Mouse (Mus musculus) lung, embryonic 16.5 days (tissue): ENCODE results near the gene B4galnt4. TPM values are rescaled to one million over a fixed set of nuclear protein-coding genes. Genes with fewer than 3 reads are reported as not detected.

Experiments
- ATAC-seq: fragments of 200-750 bp; cut with Nextera tagmentation; 2 replicates; pipeline ENCODE4 v1.8.0; 2017; ENCODE audit warnings: low read depth, mild to moderate bottlenecking, moderate library complexity
- H3K27ac ChIP-seq: fragments of 300-500 bp; sonication (generic); 2 replicates; pipeline ENCODE4 v1.5.1; 2014; ENCODE audit warnings: mild to moderate bottlenecking, control low read depth, low read length
- H3K27me3 ChIP-seq: fragments of 300-500 bp; sonication (generic); 2 replicates; pipeline ENCODE4 v1.6.1; 2014; ENCODE audit warnings: low read depth, low read length, mixed read lengths; ENCODE audit not compliant: control insufficient read depth, insufficient read depth
- H3K36me3 ChIP-seq: fragments of 300-500 bp; sonication (generic); 2 replicates; pipeline ENCODE4 v1.6.1; 2014; ENCODE audit warnings: low read length; ENCODE audit not compliant: control insufficient read depth, insufficient read depth
- H3K4me1 ChIP-seq: fragments of 300-500 bp; sonication (generic); replicated peaks from 2 replicates; pipeline ENCODE4 v1.6.1; 2014; ENCODE audit warnings: low read length, mixed read lengths; ENCODE audit not compliant: control insufficient read depth, insufficient read depth
- H3K4me2 ChIP-seq: fragments of 300-500 bp; sonication (generic); 2 replicates; pipeline ENCODE4 v1.6.1; 2014; ENCODE audit warnings: low read depth, low read length, control low read depth
- H3K4me3 ChIP-seq: fragments of 300-500 bp; sonication (generic); 2 replicates; pipeline ENCODE4 v1.5.1; 2014; ENCODE audit warnings: mild to moderate bottlenecking, low read length, control low read depth
- H3K9ac ChIP-seq: fragments of 300-500 bp; sonication (generic); 2 replicates; pipeline ENCODE4 v1.6.1; 2014; ENCODE audit warnings: low read length, control low read depth
- H3K9me3 ChIP-seq: fragments of 300-500 bp; sonication (generic); 2 replicates; pipeline ENCODE4 v1.6.1; 2016; ENCODE audit warnings: low read length; ENCODE audit not compliant: control insufficient read depth
- WGBS: fragments of 180-500 bp; shearing (Covaris S2); extraction: QIAGEN DNeasy Blood & Tissue Kit; methylation state at CpG from one replicate; pipeline ENCODE4 v1.1.7; 2014; 5-methylcytosine and 5-hydroxymethylcytosine counted together
- polyA plus RNA-seq: library from polyadenylated mRNA; unstranded; fragments of >200 nt; fragmentation: Nextera tagmentation; extraction: Ambion mirVana; gene quantifications from 2 replicates; pipeline ENCODE4 v1.2.1, GENCODE M21; 2015

The B4galnt4 gene
- polyA plus RNA-seq, 1 experiment from 2014 or later: 3.8 TPM

DNA sequence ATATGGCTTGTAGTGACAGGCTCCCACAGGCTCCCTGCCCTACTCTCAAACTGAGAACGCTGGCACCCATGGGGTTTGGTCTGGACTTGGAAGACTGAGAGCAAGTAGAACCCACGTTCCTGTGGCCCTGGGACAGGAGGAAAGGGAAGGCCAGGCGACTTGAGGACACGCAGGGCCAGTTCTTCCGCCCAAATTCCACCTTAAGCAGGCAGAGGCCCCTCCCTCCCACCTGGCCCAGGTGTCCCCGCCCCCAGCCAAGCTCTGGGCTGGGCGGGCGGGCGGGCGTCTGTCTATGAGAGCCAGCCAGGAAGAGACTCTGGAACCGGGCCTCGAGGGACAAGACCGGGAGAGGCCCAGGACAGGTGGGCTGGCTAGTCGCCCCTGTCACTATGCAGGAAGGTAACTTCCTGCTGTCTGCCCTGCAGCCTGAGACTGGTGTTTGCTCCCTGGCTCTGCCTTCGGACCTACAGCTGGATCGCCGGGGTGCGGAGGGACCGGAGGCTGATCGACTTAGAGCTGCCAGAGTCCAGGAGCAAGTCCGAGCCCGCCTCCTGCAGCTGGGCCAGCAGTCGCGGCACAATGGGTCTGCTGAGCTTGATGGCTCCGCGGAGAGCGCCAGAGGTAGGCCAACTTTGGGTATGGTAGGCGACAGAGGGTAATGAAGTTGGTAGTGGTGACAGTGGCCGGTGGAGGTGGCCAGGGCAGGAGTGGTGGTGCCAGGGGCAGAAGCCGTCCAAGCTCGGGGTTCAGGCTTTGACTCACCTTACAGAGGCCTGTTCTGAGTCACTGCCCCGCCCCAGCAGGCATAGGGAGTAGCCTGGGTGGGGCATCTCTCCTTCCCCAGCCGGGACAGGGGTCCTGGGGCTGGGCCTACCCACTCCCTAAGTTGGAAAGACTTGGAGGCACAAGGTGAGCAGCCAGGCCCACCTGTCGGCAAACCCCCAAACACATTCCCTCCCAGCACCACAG, 18.9 kb downstream of the B4galnt4 start:
- Histone ChIP-seq H3K9me3 (no peaks in the 10 kb centered on the region), H3K27me3 (no peaks in the 10 kb centered on the region), H3K27ac (peak overlapping the region; percentile 68), H3K36me3 (no peaks in the 10 kb centered on the region), H3K9ac (peak overlapping the region; percentile 65), H3K4me3 (peak overlapping the region; percentile 46), H3K4me1 (peaks cover 3% of the 10 kb centered on the region; the same call in 1 of the 2 replicates), H3K4me2 (peak overlapping the region; percentile 41)
- peak; percentile 89 for ATAC-seq
- WGBS: 21% methylated on average over 32 of the region's 34 CpGs

DNA sequence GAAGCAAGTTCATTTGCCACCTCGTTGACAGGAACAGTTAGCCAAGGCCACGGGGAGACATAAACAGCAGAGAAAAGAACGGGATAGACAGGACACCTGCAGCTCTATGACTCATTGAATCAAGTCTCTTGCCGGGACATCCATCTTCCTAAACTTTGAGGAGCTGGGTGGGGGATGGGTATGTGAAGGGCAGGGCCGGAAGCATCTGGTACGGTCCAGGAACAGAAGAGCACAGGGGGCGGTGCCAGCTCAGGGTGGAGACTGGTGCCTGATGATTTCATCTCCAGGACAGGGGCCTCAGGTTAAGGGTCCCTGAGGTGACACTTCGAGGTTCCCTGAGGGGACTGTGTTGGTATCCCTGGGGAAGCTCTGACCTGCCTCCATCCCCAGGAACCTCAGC, 27.0 kb downstream of the B4galnt4 start:
- no peaks in the 10 kb centered on the region for H3K36me3 ChIP-seq
- ATAC-seq: no peak
- no peak overlapping the region for H3K27ac ChIP-seq
- peaks cover 22% of the 10 kb centered on the region for H3K27me3 ChIP-seq
- no peak overlapping the region for H3K4me2 ChIP-seq
- WGBS: 19% methylated on average over 8 of the region's 8 CpGs
- H3K9me3 ChIP-seq: no peaks in the 10 kb centered on the region
- H3K4me1 ChIP-seq: peaks cover 8% of the 10 kb centered on the region
- H3K4me3 ChIP-seq: no peak overlapping the region
- H3K9ac ChIP-seq: no peak overlapping the region

DNA sequence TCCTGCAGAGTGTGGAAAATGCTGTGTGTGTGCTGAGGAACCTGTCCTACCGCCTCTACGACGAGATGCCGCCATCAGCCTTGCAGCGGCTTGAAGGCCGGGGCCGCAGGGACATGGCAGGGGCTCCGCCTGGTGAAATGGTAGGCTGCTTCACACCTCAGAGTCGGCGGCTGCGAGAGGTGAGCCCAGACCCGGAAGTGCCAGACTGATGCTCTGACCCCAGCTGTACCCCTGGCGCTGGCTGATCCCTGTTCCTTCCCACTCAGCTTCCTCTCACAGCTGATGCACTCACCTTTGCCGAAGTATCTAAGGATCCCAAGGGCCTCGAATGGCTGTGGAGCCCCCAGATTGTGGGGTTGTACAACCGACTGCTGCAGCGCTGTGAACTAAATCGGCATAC, 27.6 kb downstream of the B4galnt4 start:
- Histone ChIP-seq H3K4me3 (no peak overlapping the region), H3K4me2 (no peak overlapping the region)
- 7% methylated on average over 18 of the region's 18 CpGs for WGBS

DNA sequence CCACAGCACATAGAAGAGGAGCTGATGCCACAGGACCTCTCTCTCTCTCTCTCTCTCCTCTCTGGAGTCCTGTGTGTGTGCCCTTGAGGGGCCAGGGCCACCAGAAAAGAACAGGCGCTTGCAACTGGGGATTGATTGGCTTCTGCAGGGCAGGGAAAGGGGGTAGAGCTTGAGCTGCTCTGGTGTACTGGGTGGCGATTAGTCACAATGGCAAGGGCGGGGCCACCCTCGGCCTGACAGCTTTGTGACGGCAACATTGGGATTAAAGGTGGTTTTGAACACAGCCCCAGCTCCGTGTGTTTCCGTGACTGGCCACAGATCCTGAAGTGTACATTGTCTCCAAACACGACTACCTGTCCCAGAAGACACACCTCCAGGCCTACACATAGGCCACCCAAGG, 29.3 kb downstream of the B4galnt4 start:
- peaks cover 8% of the 10 kb centered on the region for H3K4me1 ChIP-seq
- no peaks in the 10 kb centered on the region for H3K9me3 ChIP-seq
- no peak overlapping the region for H3K4me3 ChIP-seq
- no peak for ATAC-seq
- H3K27ac ChIP-seq: no peak overlapping the region
- H3K4me2 ChIP-seq: no peak overlapping the region
- WGBS: 73% methylated on average over 8 of the region's 8 CpGs
- H3K36me3 ChIP-seq: no peaks in the 10 kb centered on the region
- peaks cover 22% of the 10 kb centered on the region for H3K27me3 ChIP-seq
- no peak overlapping the region for H3K9ac ChIP-seq

More for the DNA sequence above, 27.6 kb downstream of the B4galnt4 start:
- ATAC-seq: no peak
- Histone ChIP-seq H3K27me3 (peaks cover 22% of the 10 kb centered on the region), H3K9ac (no peak overlapping the region), H3K27ac (no peak overlapping the region), H3K4me1 (peaks cover 8% of the 10 kb centered on the region), H3K9me3 (no peaks in the 10 kb centered on the region), H3K36me3 (no peaks in the 10 kb centered on the region)

DNA sequence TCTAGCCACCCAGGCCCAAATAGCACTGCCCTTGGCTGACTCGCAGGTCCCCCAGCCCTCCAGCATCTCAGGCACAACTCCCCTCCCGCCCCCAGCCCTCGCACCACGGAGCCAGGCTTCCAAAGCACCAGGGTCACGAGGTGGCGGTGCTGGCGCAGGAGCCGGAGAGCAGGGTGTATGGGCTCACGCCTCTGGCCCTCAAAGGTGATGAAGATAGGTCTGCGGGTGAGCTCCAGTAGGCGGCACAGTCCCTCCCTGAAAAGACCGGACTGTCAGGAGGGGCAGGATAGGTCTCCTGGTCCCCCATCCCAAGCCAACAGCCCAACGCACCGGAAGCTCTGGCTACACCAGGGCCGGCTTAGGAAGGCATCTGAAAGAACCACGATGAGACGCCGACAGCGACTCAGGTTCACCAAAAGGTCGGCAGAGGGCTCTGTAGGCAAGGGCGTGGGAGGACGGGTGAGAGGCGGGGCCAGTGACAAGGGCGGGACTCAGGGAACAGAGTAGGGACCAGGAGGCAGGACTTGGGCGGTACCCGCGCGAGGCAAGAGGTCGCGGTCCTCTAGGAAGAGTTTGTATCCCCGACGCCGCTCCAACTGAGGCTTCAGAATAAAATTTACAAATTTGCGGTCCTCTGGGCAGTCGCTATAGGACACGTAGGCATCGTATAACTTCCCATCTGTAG, 31.3 kb downstream of the B4galnt4 start:
- WGBS: 3% methylated on average over 37 of the region's 37 CpGs
- Histone ChIP-seq H3K4me3 (peak overlapping the region; percentile 30), H3K9me3 (no peaks in the 10 kb centered on the region), H3K9ac (peak overlapping the region; percentile 28), H3K36me3 (no peaks in the 10 kb centered on the region), H3K27ac (no peak overlapping the region), H3K4me2 (peak overlapping the region; percentile 56), H3K4me1 (peaks cover 12% of the 10 kb centered on the region), H3K27me3 (peaks cover 20% of the 10 kb centered on the region)
- peak; percentile 87 for ATAC-seq

DNA sequence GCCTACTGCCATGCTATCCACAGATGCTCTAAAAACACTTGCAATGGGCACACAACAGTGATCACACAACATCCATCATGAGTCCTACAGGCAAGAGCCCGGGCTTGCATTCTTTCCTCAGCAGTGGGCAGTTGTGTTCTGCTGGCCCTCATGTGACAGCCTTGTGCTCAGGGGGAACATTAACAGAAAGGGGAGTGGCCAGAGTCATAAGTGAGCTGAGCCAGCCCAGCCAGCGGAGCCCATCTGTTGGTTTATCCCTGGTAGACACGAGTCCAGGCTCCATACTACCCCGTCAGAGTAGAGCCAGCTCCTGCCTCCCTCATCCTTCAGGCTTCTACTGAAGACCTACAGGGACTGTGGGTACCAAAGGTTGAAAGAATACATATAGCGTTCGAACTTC, 33.0 kb downstream of the B4galnt4 start:
- H3K4me3 ChIP-seq: no peak overlapping the region
- no peak for ATAC-seq

DNA sequence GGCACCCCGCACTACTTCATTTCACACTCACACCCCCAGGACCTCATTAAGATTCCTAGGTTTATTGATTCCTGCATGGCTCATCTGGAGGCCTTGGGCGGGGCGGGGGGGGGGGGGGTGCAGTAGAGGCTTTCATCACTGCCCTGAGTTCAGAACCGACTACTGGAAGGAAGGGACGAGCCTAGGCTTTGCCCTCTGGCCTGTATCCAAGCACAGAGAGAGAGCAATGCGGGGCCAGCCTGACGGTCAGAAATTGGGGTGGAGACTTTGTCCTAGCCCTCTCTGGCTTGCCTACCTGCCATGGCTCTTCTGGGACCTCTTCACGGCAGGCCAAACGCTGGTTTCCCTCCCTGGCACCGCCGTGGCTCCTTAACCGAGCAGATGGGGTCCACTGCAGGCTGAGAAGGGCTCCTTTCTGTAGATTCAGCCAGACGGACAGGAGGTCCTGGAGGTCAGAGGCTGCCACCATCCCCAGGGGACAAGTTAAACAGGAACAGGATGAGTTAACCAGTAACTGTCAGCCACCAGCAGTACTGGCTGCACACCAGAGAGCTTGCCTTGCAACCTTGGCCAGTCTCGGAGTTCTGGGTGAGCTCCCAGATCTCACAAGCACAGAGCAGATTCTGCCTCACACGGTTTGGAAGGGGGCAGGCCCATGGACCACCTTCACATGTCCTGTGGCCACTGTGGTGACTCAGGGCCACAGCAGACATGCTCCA, 33.7 kb downstream of the B4galnt4 start:
- peaks cover 14% of the 10 kb centered on the region for H3K4me1 ChIP-seq
- WGBS: 62% methylated on average over 15 of the region's 15 CpGs
- no peak for ATAC-seq

More for the DNA sequence above, 33.0 kb downstream of the B4galnt4 start:
- H3K4me2 ChIP-seq: no peak overlapping the region
- no peaks in the 10 kb centered on the region for H3K36me3 ChIP-seq
- peaks cover 12% of the 10 kb centered on the region for H3K4me1 ChIP-seq
- H3K27me3 ChIP-seq: peaks cover 5% of the 10 kb centered on the region
- no peaks in the 10 kb centered on the region for H3K9me3 ChIP-seq
- 76% methylated on average over 6 of the region's 6 CpGs for WGBS
- H3K9ac ChIP-seq: no peak overlapping the region
- H3K27ac ChIP-seq: no peak overlapping the region

DNA sequence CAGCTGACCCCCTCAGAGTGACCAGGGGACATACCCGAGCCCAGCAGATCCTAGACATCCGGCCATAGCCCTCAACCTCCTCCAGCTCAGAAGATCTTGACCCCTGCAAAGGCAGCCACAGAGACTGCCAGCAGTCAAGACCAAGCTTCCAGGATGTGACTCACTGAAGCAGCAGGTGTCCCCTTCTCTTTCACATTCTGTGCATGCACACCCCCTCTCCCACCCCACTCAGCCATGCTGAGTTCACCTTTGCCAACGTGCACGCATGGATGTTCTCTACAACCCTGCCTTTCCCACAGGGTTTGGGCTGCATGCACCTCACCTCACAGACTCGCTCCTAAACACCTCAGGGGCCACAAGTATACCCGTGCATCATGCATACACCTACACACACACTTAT, 35.1 kb downstream of the B4galnt4 start:
- peak overlapping the region; percentile 23 for H3K4me3 ChIP-seq
- no peaks in the 10 kb centered on the region for H3K9me3 ChIP-seq
- H3K27me3 ChIP-seq: peaks cover 3% of the 10 kb centered on the region
- ATAC-seq: no peak
- H3K36me3 ChIP-seq: no peaks in the 10 kb centered on the region
- peak overlapping the region; percentile 42 for H3K4me2 ChIP-seq
- WGBS: 69% methylated on average over 6 of the region's 6 CpGs
- peak overlapping the region; percentile 65 for H3K27ac ChIP-seq
- H3K9ac ChIP-seq: peak overlapping the region; percentile 49
- peaks cover 19% of the 10 kb centered on the region for H3K4me1 ChIP-seq

More for the DNA sequence above, 33.7 kb downstream of the B4galnt4 start:
- no peaks in the 10 kb centered on the region; the same call in none of the 2 replicates for H3K27me3 ChIP-seq
- H3K36me3 ChIP-seq: no peaks in the 10 kb centered on the region
- no peak overlapping the region for H3K9ac ChIP-seq
- H3K4me2 ChIP-seq: no peak overlapping the region
- no peaks in the 10 kb centered on the region for H3K9me3 ChIP-seq
- no peak overlapping the region for H3K4me3 ChIP-seq
- no peak overlapping the region for H3K27ac ChIP-seq
